Mouse (Mus musculus) heart, postnatal 4 days (tissue): Measurements from ENCODE around the gene Ldlrad1. TPM values are rescaled to one million over a fixed set of nuclear protein-coding genes. Genes with fewer than 3 reads are reported as not detected.

Source experiments
- DNase-seq: peaks from one replicate; pipeline ENCODE4 v3.0.0; 2021
- total RNA-seq, 2 experiments: library from RNA; stranded (reverse); gene quantifications; 2 replicates each; pipeline ENCODE4 v1.2.3; 2021

The Ldlrad1 gene
- total RNA-seq: not detected

DNA sequence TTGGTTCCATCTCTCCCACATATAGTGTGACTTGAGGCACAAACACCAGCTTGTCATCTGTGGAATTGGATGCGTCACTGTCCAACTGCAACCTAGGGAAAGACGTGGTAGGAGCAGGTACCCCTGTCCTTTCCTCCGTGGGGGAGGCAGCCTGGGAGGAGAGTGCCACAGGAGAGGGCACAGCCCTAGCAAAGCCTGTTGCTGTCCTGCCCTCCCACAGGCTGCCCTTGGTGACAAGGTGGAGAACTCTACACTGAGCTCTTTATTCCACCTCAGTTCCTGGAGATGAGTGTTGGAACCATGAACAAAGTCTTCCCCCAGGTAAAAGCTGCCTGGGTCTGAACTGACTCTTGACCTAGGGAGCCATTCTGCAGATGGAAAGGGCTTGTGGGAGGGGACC lies at the start of gene Ldlrad1:
Ldlrad1 (plus strand) TSS at position 301 of the 400 bp plus-strand sequence.
- DNase-seq: no peak

DNA sequence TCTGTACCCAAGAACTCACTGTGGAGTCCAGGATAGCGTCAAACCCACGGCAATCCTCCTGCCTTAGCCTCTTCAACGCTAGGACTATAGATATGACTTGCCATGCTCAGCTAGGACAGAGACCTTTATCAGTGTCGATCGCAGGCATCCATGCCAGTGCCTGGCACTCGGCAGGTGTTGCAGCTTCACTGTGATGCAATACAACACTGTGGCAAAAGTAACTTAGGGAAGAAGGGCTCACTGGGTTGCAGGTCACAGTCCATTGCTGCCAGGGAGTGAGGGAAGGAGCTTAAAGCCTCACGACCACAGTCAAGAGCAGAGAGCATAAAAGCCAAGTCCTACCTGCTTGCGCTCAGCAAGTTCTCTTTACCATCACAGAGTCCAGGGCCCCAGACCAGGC lies 48.8 kb upstream of the Ldlrad1 start:
- DNase-seq: no peak

DNA sequence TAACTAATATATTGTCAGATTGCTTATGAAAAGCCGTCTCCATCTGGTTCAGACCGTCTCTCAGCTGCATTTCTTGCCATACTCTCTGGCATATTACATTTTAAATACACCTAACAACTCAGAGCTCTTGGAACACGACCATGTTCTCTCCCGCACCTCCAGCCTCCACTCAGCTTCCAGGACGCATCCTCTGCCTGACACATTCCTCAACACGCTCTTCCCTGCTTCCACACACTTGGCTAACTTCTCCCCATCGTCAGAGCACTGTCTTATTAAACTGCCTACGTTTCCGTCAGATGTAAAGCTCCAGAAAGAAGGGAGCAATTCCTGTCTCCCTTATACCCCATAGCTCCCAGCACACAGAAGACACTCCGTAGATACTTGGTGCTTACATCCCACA lies 45.6 kb upstream of the Ldlrad1 start:
- DNase-seq: no peak

DNA sequence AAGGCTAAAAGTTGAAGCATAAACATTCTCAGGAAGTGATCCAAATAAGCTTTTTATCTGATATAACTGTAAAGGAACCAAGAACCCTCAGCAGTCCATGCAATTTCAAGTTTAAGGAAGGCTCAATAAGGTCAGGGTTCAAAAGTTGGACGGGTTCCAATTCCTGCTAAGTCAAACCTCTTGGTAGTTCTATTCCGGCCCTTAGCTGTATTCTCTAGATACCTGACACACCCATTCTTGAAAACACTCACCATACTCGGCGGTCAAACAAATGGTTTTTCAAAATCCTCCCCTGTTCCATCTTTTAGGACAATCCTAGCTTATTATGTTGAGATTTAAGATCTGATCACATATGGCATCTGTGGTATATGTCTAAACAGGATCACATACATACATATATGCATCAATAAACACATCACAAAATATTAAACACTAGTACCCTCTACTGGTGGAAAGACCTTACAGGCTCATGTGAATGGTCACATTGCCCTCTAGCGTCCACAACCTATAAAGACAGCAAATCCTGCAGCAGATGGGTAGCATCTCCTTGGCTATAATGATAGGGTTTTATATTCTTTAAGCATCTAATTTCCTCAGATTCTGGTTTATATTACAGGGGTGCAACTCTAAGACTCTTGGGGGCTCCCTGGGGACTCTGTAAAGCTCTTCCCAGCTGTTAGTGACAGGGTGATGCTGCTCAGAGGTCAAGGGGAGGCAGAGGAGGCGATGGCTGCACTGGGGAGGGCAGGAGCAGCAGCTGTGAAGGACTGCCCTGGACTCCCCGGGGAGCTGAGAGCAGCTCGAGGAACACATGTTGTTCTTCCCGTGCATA lies 45.0 kb upstream of the Ldlrad1 start:
- peak; percentile 77 for DNase-seq

DNA sequence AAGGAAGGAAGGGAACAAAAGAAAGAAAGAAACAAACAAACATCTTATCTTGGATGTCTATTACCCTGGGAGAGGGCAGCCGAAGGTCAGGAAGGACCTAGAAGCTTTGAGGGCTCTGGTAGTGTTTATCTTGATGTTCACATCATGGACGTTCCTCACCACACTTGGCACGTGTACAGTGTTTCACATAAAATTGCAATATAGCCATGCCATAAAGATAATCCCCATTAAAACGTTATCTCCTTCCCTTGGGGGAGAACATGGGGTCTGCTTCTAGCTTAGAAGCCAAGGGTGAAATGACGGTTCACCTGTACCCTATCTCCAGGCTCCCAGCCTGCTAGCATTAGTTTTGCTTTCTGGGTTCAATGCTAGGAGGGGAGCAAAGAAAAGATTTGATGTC lies 42.3 kb upstream of the Ldlrad1 start:
- no peak for DNase-seq

DNA sequence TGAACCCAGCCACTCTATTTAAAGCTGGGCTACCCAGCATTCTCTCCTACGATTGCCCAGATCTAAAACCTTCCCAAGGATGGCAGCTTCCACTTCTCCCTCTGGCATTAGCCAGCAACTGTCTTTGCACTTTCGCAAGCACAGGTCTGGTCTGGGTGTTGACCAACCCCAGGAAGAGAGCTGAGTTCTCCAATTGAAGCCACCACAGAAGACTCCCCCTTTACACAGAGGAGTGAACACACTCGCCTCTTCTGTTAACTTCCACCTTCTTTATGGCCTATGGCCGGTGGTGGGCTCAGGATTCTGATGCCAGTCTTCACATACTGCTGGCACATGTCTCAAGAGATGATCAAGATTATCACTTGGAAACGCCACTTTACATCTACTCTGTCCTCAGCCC lies 41.2 kb upstream of the Ldlrad1 start:
- no peak for DNase-seq

DNA sequence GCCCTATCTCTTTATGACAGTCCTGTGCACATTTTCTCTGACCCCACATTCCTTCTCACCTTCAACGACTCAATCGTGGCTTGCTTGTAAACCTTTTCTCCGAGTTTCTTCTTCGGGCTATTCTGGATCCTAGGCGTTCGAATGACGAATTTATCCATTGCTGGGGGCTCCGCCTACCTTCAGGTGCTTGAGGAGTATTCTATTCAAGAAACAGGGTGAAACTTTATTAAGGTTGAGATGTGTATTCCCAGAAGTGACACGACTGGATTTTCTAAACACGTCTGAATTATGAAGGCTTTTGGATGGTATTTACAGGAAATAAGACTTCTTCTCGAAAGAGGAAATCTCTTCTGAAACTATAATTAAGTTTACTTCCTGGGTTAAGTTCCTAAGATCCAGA lies 31.5 kb upstream of the Ldlrad1 start:
- DNase-seq: no peak

DNA sequence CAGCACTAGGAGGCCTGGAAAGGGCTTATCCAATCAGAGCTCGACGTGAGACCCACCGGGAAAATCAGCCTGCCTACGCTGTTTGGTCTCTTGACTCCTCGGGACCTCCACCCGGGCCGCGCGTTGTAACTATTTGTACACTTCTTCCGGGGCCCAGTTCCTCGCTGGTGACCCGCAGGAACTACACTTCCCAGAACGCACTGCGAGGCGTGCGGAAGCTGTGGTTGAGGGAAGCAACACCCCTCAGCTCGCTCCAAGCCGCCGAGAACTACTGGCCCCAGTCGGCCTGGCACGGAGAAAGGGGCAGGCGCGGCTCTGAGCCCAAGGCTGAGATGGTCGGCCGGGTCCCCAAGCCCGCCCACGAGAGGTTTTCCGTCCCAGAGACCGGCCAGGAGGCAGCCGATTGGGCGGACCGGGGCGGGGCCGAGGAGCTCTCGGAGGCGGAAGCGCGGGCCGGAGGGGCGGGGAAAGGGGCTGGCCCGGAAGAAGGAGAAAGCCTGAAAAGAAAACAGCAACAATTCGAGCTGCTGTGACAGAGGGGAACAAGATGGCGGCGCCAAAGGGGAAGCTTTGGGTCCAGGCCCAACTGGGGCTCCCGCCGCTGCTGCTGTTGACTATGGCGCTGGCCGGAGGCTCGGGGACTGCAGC lies 30.7 kb upstream of the Ldlrad1 start, which contains the start of gene Tmem59:
Tmem59 (plus strand) TSS at position 218 of the 648 bp plus-strand sequence.
- DNase-seq: peak; percentile 98

DNA sequence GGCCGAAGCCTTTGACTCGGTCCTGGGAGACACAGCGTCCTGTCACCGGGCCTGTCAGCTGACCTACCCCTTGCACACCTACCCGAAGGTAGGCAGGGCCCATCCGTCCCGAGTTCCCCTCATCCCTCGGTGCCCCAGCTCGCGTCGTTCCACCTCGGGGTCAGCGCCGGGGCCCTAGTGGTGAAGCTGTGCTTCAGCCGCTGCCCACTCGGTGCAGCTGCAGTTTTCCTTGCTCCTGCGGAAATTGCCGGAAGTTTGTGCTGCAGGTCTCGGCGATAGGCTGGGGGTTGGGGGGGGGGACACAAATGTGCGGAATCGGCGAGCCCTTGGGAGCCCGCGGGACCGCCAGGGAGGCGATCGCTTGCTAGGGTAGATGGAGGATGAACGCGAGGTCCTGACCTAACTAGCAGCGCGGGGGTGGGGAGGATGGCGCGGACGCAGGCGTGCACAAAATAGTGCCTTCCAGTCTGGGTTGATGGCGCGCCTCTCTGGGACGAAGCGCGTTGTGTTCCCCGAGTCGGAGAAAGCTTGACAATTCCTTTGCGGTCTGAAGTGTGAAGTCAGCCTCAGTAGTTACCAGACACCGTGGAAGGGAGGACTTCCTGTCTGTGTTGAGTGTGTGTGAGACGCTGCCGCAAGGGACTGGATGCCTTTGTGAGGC lies 30.0 kb upstream of the Ldlrad1 start, which contains the start of gene Tceanc2:
Tceanc2 (minus strand) TSS at position 287 of the 661 bp plus-strand sequence.
- DNase-seq: peak; percentile 59

DNA sequence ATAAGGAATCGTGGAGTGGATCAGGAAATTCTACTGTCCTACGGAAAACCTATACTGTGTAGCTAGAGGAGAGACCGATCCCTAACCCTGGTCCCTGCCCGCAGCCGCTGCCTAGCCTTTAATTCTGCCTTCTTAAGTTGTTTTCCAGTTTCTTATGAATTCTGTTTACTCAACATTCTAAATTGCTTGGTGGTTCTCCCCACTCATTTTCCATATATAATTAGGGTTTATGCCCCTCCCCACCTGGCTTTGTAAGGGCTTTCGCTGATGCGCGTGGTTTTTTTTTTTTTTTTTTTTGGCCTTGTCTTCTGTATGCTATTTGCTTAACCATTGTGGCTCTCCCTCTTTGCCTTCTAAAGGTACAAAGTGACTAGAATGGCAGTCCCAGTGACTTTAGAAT lies 29.4 kb upstream of the Ldlrad1 start:
- DNase-seq: no peak

DNA sequence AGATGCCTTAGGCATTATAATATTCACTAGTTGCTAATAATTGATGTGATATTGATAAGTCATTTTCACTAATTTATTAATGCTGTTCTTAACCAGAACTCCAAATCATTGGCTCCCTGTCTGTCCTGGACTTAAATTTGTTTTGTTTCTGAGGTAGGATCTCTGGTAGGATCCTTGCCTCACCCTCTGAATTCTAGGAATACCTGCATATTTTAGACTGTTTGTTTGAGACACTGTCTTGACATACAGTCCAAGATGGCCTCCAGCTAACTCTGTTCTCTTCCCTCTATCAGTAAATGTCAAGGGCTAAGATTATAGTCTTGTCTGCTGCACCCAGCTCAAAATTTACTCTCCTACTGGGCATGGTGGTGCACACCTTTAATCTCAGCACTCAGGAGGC lies 28.2 kb upstream of the Ldlrad1 start:
- DNase-seq: no peak

DNA sequence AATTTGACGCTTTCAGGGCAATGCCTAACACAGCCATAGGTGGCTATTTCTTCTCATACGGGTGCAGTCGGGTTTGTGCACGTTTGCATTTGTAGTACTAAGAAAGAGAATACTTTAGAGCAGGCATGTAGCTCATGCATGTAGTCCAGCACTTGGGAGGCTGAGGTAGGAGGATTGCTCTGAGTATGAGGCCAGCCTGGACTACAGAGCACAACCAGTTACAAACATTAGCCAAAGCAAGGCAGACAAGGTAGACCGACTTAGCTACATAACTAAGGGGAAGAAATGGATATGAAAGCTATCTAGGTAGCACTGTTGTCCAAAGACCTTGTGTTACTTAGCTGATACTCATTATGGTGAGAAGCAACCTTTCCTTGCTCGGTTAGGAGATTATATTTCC lies 27.1 kb upstream of the Ldlrad1 start:
- no peak for DNase-seq

DNA sequence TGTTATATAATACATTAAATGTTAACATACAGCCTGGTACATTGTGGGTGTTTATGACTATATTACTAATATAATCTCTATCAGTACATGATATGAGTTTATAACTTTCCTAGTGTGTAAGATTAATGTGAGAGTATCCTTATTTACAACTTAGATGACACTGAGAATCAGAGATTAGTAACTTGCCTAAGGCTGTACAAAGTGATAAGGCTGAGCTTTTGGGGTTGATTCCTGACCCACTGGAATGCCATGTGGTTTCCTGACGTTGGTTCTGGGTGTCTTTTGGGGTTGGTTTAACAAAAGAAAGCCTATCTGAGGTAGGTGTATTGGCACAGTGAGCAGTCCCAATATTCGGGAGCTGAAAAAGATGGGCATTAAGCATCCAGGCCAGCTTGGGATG lies 26.2 kb upstream of the Ldlrad1 start:
- no peak for DNase-seq

DNA sequence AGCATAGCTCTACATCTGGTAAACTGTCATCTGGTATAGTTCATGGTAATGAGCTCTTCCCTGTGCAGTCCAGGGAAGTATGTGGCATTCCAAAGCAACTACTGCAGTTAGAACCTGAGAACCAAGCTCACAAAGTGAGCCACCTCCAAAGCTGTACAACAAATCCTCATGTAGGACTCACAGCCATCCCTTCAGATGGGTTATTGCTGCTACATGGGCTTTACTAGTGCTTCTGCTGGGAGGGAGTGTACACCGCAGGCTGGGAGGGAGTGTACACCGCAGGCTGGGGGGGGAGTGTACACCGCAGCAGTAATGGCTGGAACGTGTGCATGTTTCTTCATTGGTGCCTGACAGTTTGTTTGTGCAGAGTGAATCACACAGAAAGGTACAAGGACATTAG lies 25.8 kb upstream of the Ldlrad1 start:
- no peak for DNase-seq

DNA sequence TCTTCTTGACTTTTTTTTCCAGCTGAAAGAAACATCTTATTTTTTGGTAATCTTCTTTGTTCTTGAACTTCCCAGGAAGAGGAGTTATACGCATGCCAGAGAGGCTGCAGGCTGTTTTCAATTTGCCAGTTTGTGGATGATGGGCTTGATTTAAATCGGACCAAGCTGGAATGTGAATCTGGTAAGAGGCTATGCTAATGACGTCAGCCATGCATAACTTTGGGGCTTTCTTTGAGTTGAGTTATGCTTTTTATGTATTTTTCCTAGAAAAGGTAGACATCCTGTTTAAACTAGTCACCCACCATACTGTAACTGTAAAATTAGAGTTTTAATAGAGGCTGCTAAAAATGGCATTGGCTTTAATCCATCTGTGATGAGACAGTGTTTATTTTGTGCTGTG lies 23.3 kb upstream of the Ldlrad1 start:
- DNase-seq: no peak

DNA sequence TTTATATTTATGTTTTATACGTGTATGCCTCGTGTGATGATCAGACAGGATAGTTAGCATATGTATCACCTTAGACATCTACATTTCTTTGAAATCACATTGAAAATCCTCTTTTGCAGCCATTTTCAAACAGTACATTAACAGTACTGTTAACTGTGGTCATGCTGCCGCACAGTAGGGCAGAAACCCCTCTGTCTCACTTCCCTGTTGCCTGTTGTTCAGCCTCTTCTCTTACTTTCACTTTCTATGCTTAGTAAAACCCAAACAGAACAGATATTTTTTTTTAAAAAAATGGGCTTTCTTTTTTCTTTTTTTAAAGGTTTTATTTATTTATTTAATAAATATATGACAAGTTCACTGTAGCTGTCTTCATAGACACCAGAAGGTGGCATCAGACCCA lies 15.1 kb upstream of the Ldlrad1 start:
- DNase-seq: no peak

DNA sequence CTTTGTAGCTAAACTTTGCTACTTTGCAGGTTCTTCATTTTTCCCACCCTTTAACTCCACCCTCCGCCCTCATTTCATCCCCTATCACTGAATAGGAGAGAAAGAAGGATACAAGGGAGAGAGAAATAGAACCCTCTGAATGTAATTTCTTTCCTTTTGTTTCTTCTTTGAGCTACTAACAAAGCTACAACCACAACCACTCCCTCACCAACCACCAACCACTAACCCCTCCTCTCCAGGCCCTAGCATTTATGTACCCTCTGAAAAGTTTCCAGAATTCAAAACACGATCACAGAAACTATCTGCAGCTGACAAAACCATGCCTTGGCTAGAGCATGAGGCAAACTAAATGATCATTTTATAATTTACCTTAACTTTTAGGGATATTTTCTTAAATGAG lies 12.5 kb upstream of the Ldlrad1 start:
- no peak for DNase-seq

DNA sequence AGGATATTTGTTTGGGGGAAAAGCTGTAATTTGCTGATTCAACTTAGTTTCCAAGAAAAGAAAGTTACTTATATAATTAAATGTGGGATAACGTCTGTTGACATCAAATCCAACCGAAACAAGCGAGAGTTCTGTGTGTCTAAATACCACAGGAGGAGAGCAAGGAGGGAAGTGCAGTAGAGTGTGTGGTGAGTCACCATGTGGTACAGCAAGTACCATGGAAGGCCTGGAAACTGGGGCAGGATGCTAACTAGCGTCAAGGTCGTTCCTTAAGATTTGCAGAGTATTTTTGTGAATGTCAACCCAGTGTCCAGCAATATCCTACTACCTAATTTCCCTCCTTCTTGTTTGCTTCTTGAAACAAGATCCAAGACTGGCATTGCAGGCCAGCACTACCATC lies 10.9 kb upstream of the Ldlrad1 start:
- no peak for DNase-seq

DNA sequence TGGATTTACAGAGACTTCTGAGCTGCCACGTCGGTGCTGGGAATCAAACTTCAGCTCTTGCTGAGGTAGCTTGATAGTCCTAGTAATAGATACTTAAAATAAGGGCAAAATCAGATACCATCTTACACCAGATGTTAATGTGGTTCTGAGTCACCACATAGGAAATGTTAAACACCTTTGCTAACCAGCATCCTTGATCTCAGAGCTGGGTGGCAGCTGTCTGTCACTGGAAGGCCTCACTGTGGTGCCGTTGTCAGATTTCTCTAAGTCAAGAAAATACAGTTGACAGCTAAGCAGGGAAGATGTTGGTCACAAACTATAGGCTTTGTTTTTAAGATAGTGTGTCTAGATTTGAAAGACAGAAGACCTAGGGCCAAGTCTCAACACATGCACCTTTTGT lies 7.2 kb upstream of the Ldlrad1 start:
- DNase-seq: no peak

DNA sequence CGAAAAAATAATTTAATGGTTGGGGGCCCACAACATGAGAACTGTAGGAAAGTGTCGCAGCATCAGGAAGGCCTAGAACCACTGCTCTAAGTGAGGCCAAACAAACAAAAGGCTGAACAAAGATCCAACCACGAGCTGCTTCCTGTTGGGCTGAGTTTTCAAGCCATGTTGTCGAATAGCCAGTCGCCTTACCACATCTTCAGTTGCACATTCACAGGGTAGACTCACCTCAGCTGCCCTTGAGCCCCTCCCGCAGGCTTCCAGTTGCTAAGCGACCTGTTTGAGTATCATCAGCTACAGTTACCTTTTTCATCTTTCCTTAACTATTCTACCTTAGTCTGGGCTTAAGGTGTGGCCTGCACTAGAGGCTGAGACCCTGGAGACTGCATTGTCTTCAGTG lies 6.0 kb upstream of the Ldlrad1 start:
- DNase-seq: no peak

DNA sequence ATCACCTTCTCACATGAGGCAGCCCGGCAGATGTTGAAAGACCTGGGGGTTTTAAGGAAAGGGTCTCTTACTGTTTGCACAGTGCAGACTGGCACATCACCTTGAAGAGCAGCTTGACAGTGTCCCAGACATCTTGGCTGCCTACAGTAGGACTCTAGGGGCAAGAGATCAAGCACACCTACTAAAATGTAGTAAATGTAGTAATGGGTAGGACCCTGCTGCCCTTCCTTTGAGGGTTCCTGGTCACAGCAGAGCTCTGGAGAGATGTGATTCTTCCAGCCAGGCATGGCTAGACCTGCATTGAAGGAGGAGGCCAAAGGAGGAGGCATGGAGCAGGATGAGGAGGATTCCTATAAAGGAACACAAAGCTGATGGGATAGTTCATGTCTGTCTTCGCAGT lies 2.0 kb upstream of the Ldlrad1 start:
- DNase-seq: no peak

DNA sequence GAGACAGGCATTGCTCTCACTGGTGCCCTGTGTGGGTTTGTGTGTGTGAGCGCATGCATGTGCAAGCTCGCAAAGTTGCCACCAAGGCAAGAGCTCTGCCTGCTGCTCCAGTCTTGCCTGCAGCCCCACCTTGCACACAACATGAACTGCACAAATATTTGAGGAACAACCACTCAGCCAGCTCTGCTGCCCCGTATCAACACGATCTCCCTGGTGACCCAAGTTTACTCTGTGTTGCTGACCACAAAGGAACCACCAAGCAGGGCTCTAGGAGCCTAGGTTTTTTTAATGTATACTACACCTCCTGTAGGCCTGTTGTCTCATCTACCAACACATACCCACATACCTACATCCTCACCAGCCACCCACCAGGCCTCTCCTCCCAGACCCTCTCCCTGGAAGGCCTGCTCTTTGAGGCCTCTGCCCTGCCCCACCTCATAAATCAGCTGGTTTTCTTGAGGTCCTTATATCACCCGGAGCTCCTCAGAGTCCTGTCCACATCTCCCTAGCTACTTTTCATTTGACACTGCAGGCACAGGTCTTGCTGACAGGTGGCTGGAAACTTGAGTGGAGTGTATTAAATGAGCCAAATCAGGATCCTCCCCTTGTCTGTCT lies 1.6 kb downstream of the Ldlrad1 start:
- DNase-seq: no peak

DNA sequence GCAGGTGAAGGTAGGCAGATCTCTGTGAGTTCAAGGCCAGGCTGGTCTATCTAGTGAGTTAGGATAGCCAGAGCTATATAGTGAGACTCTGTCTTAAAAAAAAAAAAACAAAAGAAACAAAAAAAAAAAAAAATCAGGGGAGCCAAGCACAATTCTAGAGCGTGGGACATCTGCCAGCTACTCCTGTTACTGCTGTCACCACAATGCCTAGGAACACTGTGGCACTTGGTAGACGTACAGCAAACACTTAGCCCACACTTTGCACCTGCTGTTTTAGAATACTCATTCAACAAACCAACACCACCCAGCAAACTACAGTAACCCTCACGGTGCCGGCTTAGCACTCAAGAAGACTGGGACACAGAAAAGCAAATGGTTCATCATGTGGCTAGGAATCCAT lies 2.5 kb downstream of the Ldlrad1 start:
- no peak for DNase-seq
